Mouse (Mus musculus) left cerebral cortex, postnatal 14 days (tissue): ENCODE measurements around the gene Rbsn. TPM values are rescaled to one million over a fixed set of nuclear protein-coding genes. Genes with fewer than 3 reads are reported as not detected.

Experiments used
- DNase-seq, 2 experiments: peaks; one replicate each; pipeline ENCODE4 v3.0.0; 2021 to 2022; ENCODE audit warnings: low spot score in 2 of 2, mixed read lengths in 1 of 2
- intact Hi-C: fragments of 180-260 bp; cut with DNase I; formaldehyde crosslinking; loops from one replicate; pipeline ENCODE4 v1.15.1; 2025
- long read RNA-seq, 2 experiments: library from polyadenylated mRNA; stranded (forward); transcript quantifications; one replicate each; pipeline ENCODE4 v2.0.0; 2021
- total RNA-seq, 2 experiments: library from RNA; stranded (reverse); gene quantifications; 2 replicates each; pipeline ENCODE4 v1.2.3; 2021

Rbsn gene
- total RNA-seq: 10 to 100 TPM; 29.6 to 32.3 TPM
- long read RNA-seq, experiment 1, full-length matches to known transcripts: 25 of 41 reads
- long read RNA-seq, experiment 1, partial matches to known transcripts: 0 of 41 reads
- long read RNA-seq, experiment 1, other reads (novel, unspliced or antisense): 16 of 41 reads
- long read RNA-seq, experiment 2, full-length matches to known transcripts: 30 of 40 reads
- long read RNA-seq, experiment 2, partial matches to known transcripts: 2 of 40 reads
- long read RNA-seq, experiment 2, other reads (novel, unspliced or antisense): 8 of 40 reads

GRCm38 (mm10) chr6:92214773-92215449 is at the start of gene Rbsn:
TSS of gene Rbsn (minus strand) at chr6:92214925.
- peak; percentile 91 to 92 for DNase-seq
- intact Hi-C loops: no loop called here

GRCm38 (mm10) chr6:92261162-92261843 is 46.6 kb upstream of the Rbsn start:
- DNase-seq: no peak
- intact Hi-C loops: no loop called here

- no peak for DNase-seq
- intact Hi-C loops: no loop called here
Observed at GRCm38 (mm10) chr6:92255346-92255745, 40.6 kb upstream of the Rbsn start.

GRCm38 (mm10) chr6:92253253-92253870 is 38.6 kb upstream of the Rbsn start:
- DNase-seq: no peak
- intact Hi-C loops: no loop called here

GRCm38 (mm10) chr6:92247215-92247919 is 32.6 kb upstream of the Rbsn start:
- no peak for DNase-seq
- intact Hi-C loops: no loop called here

- no peak for DNase-seq
- intact Hi-C loops: no loop called here
Observed at GRCm38 (mm10) chr6:92246335-92246734, 31.6 kb upstream of the Rbsn start.

GRCm38 (mm10) chr6:92244591-92244990 is 29.9 kb upstream of the Rbsn start, which contains the start of gene Trh:
TSS of gene Trh (minus strand) at chr6:92244650.
- intact Hi-C loops: no loop called here
- no peak for DNase-seq

- peak; percentile 60 to 67 for DNase-seq
- intact Hi-C loops: no loop called here
Observed at GRCm38 (mm10) chr6:92241178-92241906, 26.6 kb upstream of the Rbsn start.

GRCm38 (mm10) chr6:92235036-92235435 is 20.3 kb upstream of the Rbsn start:
- intact Hi-C loops: no loop called here
- DNase-seq: no peak

- intact Hi-C loops: no loop called here
- DNase-seq: no peak
Observed at GRCm38 (mm10) chr6:92231762-92232161, 17.0 kb upstream of the Rbsn start.

GRCm38 (mm10) chr6:92231356-92231755 is 16.6 kb upstream of the Rbsn start:
- intact Hi-C loops: no loop called here
- DNase-seq: no peak

- DNase-seq: no peak
- intact Hi-C loops: no loop called here
Observed at GRCm38 (mm10) chr6:92229586-92229985, 14.9 kb upstream of the Rbsn start.

GRCm38 (mm10) chr6:92229103-92229502 is 14.4 kb upstream of the Rbsn start:
- intact Hi-C loops: no loop called here

GRCm38 (mm10) chr6:92224981-92225380 is 10.3 kb upstream of the Rbsn start:
- peak; percentile 26 to 37 for DNase-seq
- intact Hi-C loops: no loop called here

More at GRCm38 (mm10) chr6:92229103-92229502, 14.4 kb upstream of the Rbsn start:
- DNase-seq: no peak

- intact Hi-C loops: no loop called here
- no peak for DNase-seq
Observed at GRCm38 (mm10) chr6:92222021-92222420, 7.3 kb upstream of the Rbsn start.

- DNase-seq: no peak
- intact Hi-C loops: no loop called here
Observed at GRCm38 (mm10) chr6:92221604-92222003, 6.9 kb upstream of the Rbsn start.

GRCm38 (mm10) chr6:92219445-92219844 is 4.7 kb upstream of the Rbsn start:
- intact Hi-C loops: loop anchor here (1.0 kb wide), 1 partner anchor 50 kb away; no protein-coding TSS in a partner anchor
- peak; percentile 49 to 65 for DNase-seq

GRCm38 (mm10) chr6:92214055-92214772 is 511 bp downstream of the Rbsn start:
- peak in 1 of 2 experiments; percentile 14 for DNase-seq
- intact Hi-C loops: no loop called here
